Mouse (Mus musculus): Measurements from ENCODE around the gene Gm14597. TPM values are rescaled to one million over a fixed set of nuclear protein-coding genes. Genes with fewer than 3 reads are reported as not detected.
"Not testable (repeated sequence)": the region's sequence is repeated elsewhere in the genome, so short reads cannot be mapped to it uniquely, and the experiment has no call there.

The Gm14597 gene
- total RNA-seq (2021): not detected
- long read RNA-seq, experiment 1: 0 reads
- long read RNA-seq, experiment 2: 0 reads

DNA sequence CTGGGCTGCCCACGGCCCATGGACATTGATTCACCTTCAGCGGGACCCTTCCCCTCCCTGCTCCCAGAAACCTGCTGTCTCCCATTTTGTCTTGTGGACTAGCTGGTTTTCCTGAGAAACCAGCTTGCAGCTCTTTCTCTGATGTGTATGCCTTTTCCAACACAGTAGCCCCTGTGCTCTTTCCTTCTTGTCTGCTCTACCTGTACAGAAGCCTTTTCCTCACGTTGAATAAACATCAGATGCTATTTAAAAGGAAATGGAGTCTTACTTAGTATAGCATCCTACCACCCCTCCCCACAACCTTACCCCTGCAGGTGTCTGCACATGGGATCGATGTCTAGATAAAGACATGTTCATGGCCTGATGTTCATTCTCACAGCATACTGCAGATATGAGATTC lies at the start of gene Gm14597:
Gene Gm14597 (minus strand): TSS at position 101 of the 400 bp plus-strand sequence.
- not testable (repeated sequence) for DNase-seq

DNA sequence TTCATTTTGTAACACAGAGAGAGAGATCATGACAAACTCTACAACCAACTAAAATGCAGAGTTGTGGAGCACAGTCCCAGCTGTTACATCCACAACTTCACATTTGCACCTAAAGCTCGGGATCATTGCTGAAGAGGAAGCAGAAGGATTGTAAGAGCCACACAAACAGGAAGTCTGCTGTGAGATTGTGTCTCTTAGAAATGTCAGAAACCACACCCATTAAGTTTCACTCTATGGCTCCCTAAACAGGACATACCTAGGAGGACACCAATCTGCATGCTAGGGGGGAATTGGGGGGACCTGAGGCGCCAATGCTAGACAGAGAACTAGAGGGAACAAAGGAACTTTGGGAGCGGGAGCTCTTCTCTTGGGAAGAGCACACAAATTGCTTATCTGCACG lies 44.1 kb upstream of the Gm14597 start:
- DNase-seq: not testable (repeated sequence)

DNA sequence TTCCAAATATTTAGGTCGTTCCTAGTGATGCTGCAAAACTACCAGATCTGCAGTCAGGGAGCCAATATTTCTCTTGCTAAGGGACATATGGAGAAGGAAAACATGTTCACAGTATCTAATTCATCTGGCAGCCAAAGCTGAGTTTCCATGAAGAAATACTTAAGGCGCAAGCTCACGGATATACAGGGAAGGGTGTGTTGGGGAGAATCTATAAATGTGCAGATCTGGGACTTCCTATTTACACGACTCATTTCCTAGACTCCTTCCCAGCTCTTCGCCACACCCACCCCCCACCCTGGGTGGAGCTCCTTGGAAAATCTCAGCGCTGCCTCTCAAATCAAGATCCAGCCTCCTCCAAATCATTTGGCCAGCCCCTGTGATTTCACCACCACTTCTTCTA lies 37.1 kb upstream of the Gm14597 start:
- no peak for DNase-seq

DNA sequence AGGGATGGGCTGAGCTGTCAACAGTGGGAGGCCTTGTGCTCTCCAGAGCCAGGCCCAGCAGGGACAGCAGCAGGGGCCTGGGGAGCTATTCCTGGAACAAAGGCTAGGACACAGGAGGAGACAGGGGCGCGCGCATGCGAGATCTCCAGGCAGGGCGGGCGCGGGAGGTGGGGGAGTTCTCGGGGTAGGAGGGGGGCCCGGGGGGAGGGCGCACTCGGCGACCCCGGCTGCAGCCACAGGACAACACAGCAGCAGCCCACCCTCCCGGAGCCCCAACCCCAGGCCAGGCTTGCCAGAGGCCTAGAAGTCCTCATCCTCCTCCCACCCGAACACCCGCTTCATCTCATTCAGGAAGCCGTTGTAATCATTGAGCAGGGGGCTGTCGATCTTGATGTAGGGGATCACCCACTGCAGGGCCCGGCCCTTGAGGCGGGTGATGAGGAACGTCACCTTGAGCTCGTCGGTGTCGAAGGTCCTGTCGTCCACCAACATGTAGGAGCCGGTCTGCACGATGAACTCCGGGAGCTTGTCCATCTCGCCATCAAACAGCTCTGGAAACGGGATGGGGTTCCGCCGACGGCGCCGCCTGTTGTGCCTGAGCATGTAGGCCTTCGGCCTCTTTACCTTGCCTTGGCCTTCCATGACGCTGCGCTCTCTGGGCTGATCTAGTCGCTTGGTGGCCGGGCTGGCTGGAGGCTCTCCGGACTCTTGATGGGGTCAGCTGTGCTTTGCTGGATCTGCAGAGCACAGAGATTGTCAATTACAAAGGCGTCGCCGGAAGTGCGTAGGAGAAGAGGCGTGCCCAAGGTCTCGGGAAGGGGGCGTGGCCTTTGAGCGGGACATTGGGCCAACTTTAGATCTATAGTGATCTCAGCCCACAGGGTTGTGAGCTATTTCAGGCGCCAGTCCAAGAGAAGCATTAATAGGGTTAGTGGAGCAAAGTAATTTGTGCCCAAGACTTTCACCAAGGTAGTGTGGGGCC lies 34.5 kb upstream of the Gm14597 start, which contains the start of gene Rtl8a:
Gene Rtl8a (minus strand): TSS at position 703 of the 982 bp plus-strand sequence.
- DNase-seq: peak; percentile 70

DNA sequence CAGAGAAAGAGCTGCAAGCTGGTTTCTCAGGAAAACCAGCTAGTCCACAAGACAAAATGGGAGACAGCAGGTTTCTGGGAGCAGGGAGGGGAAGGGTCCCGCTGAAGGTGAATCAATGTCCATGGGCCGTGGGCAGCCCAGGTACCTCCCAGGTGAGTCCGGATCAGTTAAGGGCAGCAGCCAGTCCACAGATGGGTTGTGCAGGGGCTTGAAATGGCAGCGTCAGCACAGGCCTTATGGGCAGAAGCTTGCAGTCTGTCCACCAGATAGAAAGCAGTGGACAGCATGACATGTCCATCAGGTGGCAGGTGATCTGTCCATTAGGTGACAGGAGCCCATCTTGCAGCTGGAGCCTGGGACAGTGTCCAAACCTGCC lies 33.8 kb upstream of the Gm14597 start:
- not testable (repeated sequence) for DNase-seq

DNA sequence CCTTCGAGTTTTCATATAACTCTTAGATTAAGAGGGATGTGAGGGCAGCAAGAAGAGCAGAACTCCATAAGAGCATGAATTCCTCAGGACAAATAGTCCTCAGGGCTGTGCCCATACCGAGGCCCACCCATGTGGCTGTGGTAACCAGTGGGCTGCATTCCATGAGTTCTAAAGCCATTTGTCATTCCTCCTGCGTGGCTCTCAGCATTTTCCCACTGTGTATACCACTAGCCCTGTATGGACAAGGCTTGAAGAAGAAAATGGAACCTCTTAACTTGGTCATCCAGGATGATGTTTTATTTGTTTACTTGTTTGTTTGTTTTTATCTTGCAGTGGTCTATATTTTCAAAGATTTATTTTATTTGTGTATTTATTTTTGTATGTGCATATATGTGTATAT lies 29.3 kb upstream of the Gm14597 start:
- not testable (repeated sequence) for DNase-seq

DNA sequence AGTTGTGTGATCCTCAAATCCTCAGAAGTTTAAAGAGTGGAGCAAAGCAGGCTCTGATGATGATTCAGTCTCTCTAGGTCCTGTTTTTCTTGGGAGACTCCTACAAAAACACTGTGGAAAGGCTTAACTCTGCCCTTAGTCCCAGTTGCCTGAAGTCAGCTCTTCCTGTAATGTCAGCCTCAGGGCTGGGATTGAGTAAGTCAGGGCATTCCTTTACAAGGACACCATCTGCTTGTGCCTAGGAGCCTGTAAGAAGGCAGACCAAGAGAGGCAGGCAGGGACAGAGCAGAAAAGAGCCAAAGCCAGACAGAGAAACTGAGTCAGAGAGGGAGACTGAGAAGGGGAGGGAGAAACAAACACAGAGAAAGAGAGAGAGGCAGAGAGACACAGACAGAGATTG lies 2.6 kb upstream of the Gm14597 start:
- DNase-seq: not testable (repeated sequence)

DNA sequence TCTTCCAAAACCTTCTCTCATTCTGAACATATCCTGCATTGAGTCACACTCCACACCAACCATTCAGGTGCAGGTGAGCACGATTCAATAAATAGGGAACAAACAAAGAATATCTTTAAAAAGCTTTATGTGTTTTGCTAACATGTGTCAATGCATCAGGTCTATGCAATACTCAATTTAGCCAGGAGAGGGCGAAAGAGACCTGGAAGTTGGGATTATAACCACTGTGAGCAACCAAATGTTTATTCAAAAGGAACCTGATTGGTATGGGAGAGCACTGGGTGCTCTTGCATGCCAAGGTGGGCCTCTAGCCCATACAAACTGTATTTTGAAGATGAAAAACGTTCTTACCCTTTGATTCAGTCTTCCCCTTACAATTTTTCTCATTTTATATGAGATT lies 1.8 kb upstream of the Gm14597 start:
- peak; percentile 39 for DNase-seq

DNA sequence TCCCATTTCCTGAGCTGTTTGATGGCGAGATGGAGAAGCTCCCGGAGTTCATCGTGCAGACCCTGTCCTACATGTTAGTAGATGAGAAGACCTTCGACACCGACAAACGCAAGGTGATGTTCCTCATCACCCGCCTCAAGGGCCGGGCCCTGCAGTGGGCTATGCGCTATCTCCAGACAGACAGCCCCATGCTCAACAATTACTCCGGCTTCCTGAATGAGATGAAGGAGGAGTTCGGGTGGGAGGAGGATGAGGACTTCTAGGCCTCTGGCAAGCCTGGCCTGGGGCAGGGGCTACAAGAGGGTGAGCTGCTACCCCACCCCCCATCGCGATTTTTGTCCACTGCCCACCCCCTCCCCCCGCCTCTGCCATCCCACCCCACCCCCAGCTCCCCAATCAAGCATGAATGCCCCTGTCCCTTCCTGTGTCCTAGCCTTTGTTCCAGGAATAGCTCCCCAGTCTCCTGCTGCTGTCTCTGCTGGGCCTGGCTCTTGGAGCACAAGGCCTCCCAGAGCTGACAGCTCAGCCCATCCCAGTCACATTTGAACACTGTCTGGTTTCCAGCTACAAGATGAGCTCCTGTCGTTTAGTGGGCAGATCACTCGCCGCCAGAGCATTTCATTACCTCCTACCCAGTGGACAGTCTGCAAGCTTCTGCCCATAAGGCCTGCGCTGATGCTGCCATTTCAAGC lies 511 bp downstream of the Gm14597 start:
- peak; percentile 2 for DNase-seq

DNA sequence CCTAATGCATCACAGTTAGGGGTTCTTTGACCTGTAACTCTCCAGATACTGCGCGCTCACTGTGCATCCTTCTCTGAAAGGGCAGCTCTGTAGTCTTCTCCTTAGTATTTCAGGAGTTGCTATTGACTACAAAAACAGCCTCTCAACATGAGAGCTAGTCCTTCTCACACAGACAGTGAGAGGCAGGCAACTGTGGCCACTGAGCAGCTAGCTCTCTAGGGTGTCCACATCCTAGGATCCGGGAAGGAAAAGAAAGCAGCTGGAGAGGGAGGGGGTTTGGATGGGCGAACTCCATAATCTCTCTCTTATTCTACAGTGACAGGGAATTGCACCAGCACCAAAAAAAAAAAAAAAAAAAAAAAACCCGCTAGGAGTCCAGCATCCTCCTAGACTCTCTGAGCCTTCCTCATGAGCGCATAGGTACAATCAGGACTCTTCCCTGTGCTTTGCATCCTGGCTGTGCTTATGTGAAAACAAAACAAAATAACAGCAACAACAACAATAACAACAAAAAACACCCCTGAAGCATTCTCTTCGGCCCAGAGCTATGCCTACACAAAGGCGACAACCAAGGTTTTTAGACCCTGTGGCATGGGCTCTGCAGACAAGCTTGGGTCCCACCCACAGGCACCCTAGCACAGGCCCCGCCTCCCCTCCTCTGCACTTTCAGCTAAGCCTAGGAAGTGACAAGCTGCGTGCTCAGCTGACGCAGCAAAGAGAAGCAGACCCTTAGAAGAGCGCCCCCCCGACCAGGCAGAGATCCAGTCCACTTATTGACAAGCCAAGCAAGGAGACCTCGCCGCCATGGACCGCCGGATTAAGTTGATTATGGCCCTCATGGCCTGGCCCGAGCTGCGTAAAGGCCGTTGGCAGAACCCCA lies 1.3 kb downstream of the Gm14597 start, which contains the start of gene Rtl8c:
Gene Rtl8c (plus strand): TSS at position 791 of the 880 bp plus-strand sequence.
- peak; percentile 35 for DNase-seq

DNA sequence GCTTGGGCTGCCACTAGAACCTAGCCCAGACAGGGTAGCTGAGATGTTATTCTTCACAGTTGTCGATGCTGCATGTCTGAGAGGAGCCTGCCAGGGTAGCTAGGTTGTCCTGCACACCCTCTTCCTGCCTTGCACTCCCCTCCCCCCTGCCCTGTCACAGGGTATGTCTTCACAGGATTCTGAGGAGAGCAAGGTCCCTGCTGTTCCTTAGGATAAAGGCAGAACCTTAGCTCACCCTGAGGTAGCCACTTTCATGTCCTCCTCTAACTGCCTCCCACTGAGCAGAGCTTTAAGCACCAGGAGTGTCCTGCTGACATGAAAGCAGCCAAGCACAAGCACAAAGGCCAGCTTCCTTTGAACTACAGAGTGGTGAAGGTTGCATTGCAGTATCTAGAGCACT lies 2.6 kb downstream of the Gm14597 start:
- not testable (repeated sequence) for DNase-seq

DNA sequence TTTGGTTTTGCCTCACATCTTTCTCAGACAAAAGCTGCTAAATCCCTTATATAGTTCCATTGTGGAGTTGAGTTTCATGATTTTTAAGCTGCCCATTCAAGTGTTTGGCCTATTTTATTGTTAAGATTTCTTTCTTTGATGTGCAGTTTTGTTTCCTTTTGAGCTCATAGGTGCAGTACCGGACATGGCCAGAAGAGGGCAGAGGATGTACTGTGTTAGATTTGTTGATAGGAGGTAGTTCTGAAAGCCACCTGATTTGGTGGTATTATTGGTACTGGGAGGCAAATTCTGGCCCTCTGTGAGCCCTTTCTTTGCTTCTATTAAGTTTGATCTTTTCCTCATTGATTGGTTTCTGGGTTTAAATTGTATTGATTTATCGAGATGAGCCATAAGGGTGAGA lies 8.8 kb downstream of the Gm14597 start:
- peak; percentile 47 for DNase-seq

DNA sequence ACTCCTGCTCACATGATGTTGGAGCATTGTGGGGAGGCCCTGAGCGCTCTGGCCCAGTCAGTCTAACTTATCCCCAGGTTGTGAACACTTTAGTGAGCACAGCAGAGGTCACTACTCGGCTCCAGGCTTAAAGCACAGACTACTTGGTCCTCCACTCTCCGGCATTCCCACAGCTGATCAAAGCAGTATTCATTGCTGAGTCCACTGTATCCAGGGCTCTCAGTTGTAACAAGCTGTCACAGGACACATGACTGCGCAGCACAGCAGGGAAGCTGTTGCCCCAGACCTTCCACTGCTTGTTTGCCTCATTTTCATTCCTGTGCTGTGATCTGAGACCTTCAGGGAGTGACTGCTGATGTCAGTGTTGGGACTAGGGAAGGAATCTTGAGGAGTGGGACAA lies 25.4 kb downstream of the Gm14597 start:
- DNase-seq: not testable (repeated sequence)

DNA sequence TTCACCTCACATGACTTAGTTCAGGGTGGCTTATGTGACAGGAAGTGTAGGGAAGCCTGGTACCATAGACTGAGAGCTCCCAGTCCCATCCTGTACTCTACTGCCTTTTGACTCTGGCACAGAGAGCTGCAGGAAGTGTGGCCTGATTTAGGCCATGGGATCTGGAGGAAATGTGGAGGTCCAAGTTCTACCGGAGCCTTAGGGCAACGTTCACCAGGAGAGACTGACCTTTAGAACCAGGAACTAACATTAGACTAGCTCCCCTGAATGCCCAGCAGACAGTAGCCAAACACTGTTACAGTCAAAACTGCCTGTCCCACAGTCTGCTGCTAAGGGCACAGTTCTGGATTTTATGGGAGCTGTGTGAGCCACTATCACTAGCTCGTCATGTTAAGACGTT lies 27.4 kb downstream of the Gm14597 start:
- DNase-seq: not testable (repeated sequence)

DNA sequence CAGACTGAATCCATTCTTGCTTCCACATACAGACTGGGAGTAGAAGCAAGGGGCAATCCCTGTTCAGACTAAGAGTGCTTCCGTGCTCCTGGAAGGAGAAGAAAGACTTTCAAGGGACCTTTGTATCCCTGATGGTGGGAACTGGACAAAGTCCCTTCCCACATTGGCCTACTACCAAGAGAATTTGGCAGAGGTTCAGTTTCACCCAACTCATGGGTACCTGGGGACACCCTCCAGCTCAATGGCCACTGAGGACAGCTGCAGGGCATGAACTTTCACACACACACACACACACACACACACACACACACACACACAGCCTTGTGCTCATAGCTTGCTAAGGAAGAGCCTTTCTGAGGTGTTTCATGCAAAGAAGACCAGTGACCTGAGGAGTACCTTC lies 29.5 kb downstream of the Gm14597 start:
- no peak for DNase-seq

Other genes starting within 250 kb of the Gm14597 start
- gene Mospd1, start 238.5 kb downstream of the Gm14597 start, total RNA-seq (2021): 10 to 100 TPM; 40.3 to 41.3 TPM
- gene Etd, start 174.1 kb downstream of the Gm14597 start, total RNA-seq (2021): not detected
- gene Rtl8c, start 947 bp downstream of the Gm14597 start, total RNA-seq (2021): 10 to 100 TPM; 15.1 to 16.7 TPM
- gene Rtl8a, start 34.7 kb upstream of the Gm14597 start, total RNA-seq (2021): 100 to 1,000 TPM; 106 to 114 TPM
- gene Rtl8b, start 61.4 kb upstream of the Gm14597 start, total RNA-seq (2021): 10 to 100 TPM; 87.2 to 94.8 TPM
- not detected for gene 4930502E18Rik, start 115.8 kb upstream of the Gm14597 start, total RNA-seq (2021)
- gene 1700013H16Rik, start 148.9 kb upstream of the Gm14597 start, total RNA-seq (2021): not detected
- gene Zfp36l3, start 167.4 kb upstream of the Gm14597 start, total RNA-seq (2021): not detected
- gene Xlr, start 188.7 kb upstream of the Gm14597 start, total RNA-seq (2021): 1 to 10 TPM in 1 of 2 experiments, under 1 TPM in 1; 0.75 to 1.1 TPM